Mouse (Mus musculus) G1E (cell line): ENCODE results near the gene Pik3r1.

Experiments
- CTCF ChIP-seq: IDR thresholded peaks from 2 replicates; pipeline ENCODE4 v1.5.1; 2012; ENCODE audit warnings: low read depth, low read length, inconsistent platforms, mixed read lengths
- GATA1 ChIP-seq: IDR thresholded peaks from 2 replicates; pipeline ENCODE4 v1.6.1; 2012; ENCODE audit warnings: borderline replicate concordance, low read length, inconsistent platforms, mixed read lengths

- no peak for TF ChIP-seq GATA1
- no peak for TF ChIP-seq CTCF
Observed at GRCm38 (mm10) chr13:101800833-101801371, 32.9 kb upstream of the Pik3r1 start.
